Mouse (Mus musculus) urinary bladder, adult 18-20 months (tissue): ENCODE results near the gene Olfr1336.
"Not testable (repeated sequence)": the region's sequence is repeated elsewhere in the genome, so short reads cannot be mapped to it uniquely, and the experiment has no call there.

Experiments
- DNase-seq, 2 experiments: peaks; one replicate each; pipeline ENCODE4 v3.0.0; 2022; ENCODE audit warnings: low spot score in 2 of 2, mixed read lengths in 2 of 2

Gene Olfr1336

DNA sequence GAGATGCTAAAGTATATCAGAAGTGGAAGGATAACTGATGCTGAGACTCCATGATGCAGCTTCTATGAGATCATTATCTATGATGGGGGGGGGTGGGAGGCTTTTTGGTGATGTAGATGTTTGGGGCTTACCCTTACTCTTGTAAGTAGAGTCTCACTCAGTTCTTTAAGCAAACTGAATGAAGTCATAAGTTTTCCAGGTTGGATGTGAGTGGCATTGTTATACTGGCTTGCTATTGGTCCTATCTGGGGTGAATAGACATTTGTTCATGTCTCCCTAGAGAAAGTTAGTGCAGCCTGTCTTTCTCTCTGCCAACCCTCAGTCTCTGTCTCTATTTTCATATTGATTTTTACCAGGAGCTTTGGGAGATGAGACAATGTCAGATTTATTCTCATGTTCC lies at the start of gene Olfr1336:
TSS of gene Olfr1336 (plus strand) at position 301 of the 400 bp plus-strand sequence.
- no peak for DNase-seq

- peak; percentile 88 to 91 for DNase-seq
Measured at GRCm38 (mm10) chr7:6410043-6410442, 45.9 kb upstream of the Olfr1336 start, which contains the start of gene Gm20715. TSS of gene Gm20715 (plus strand) at chr7:6410277.

- no peak for DNase-seq
Measured at GRCm38 (mm10) chr7:6414626-6415441, 41.1 kb upstream of the Olfr1336 start.

DNA sequence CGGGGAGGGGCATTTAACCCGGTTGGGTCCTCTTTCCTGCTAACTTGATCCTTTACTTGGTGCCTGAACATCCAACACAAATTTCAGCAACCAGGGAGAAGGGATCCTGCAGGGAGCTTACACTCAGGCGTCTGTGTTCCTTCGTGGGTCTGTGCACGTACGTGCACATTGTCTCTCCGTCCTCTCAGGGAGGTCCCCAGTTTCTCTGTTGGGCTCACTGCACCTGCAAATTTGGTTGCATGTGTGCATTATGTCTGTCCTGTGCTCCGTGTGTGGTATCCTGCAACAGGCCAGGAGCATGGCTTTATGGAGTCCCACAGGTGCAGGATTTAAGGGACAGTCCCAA lies 40.6 kb upstream of the Olfr1336 start:
- DNase-seq: no peak

DNA sequence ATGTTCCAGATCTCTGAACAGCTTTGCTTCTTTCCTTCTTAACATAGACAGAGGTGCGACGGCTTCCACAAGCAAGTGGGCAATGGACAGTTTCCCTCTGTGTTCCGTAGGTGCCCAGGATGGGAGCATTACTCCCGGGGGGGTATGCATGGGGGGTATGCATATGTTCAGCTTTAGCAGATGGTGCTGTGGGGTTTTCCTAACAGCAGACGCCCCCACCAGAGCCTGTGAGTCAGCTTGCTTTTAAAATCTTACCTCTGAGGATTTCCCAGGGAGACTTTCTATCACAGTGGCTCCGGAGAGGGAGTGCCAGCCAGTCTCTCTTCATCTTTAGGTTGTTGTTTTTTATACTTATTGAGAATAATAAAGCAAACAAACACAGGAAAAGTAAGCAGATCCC lies 36.1 kb upstream of the Olfr1336 start:
- no peak for DNase-seq

DNA sequence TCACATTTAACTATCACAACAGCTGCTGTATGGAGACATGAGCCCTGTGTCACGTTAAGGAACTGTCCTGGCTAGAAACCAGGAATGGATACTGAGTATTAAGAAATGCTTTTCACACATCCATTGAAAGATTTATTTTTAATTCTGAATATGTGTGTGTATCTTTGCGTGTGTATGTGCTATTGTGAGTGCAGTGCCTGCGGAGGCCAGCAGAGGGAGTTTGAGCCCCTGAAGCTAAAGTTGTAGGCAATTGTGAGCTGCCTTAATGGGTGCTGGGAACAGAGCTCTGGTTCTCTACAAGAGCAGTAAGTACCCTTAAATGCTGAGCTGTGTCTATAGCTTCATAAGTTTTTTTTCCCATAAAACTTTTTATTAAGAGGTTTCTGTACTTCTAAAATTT lies 26.6 kb upstream of the Olfr1336 start:
- no peak for DNase-seq

DNA sequence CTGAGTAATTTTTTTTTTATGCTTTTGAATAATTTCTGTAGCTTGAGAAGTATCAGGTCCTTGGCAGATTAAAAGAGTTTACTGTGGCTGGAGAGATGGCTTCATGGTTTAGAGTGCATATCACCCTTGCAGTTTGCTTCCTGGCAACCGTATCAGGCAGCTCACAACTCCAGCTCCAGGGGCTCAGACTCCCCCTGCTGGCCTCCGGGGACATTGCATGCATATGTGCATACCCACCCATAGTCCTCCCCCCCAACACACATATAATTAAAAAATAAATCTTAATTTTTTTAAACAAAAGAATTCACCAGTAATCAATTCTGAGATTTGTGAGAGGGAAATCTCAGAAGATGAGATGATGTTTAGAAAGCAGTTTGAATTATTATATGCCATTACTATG lies 25.6 kb upstream of the Olfr1336 start:
- no peak for DNase-seq

DNA sequence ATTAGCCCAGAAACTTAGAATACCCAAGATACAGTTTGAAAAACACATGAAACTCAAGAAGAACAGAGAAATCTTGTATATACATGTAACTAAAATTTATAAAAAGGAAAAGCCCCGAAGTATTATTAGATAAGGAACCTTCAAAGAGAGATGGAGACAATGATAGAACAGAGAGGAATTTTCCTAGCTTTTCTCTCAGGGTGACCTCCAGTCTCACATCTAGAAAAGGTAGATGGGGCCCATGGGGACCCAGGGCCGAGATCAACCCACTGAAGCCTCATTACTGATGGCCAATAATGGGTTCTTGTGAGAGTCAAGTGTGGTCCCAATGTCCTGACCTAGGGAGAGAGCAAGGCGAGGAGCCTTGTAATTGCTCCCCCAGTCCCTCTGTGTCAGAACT lies 17.6 kb upstream of the Olfr1336 start, which contains the start of gene Olfr1344:
TSS of gene Olfr1344 (plus strand) at position 301 of the 400 bp plus-strand sequence.
- no peak for DNase-seq

- no peak for DNase-seq
Measured at GRCm38 (mm10) chr7:6441173-6441572, 14.8 kb upstream of the Olfr1336 start.

- DNase-seq: no peak
Measured at GRCm38 (mm10) chr7:6447771-6448170, 8.2 kb upstream of the Olfr1336 start.

DNA sequence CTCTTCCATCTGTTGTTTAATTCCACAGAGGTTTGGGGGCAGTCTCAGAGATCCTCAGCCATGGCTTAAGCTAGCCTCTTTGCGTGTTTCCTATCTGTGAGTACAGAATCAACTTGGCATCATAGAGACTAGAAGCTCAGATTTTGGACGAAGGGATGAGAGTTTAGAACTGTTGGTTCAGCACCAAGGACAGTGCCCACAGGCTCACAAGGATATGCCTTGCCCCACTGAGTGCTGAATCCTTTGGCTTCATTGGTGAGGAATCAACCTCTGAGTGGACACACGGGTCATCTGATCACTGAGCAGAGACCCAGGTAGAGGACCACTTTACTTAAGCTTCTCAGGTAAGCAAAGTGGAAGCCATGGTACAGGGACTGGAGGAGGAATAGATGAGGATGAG lies 431 bp downstream of the Olfr1336 start:
- DNase-seq: no peak

DNA sequence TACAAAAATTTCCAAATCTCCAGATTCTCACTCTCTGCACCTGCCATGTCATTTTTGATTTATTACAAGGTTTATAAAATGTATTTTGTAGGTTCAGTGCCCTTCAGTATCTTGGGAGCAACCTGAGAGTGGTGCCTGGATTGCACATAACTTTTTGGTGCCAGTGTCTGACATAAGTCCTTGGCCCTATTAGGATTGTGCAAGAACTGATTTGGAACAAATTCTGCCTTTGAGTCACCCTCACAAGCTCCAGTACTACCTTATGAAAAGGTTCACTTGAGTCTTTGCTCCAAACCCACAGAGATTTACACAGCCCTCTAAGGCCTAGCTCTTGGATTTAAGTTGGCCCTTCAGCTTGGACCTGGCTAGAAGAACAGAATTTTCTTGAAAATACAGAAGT lies 11.0 kb downstream of the Olfr1336 start, which contains the start of gene Olfr1346:
TSS of gene Olfr1346 (plus strand) at position 151 of the 400 bp plus-strand sequence.
- DNase-seq: no peak

DNA sequence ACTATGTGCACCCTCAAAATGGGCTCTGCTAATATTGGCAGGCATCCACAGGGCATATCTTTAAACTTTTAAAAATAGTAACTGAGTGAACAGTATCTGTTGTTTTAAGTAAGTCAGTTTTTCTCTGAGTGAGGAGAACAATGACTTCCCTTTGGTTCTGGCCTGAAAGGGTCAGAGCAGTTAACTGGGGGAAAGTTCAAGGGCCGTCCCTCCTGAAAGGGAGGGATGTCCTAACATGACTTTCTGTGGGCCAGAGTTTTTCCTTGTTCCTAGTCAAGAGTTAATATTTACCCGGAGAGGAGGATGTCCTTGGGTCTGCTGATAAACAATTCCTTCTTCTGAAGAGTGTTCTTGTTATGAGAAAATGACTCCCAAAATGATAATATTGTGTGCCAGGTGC lies 21.7 kb downstream of the Olfr1336 start:
- not testable (repeated sequence) for DNase-seq

DNA sequence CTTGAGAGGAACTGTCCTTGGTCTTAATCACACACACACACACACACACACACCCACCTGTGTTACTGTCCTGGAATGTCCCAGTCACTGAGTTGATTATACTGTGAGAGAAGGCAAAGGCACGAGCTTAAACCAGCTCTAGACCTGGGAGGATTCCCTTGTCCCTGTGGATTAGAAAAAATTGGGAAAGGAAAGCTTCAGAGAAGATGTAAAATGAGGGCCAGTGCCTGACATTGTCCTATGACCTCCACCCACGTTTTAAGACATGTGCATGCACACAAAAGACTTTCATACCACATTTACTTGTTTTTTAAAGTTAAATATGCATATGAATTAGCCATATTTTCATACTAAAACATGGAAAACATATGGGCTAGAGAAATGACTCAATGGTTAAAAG lies 30.9 kb downstream of the Olfr1336 start, which contains the start of gene Olfr5:
TSS of gene Olfr5 (minus strand) at position 101 of the 400 bp plus-strand sequence.
- DNase-seq: no peak

DNA sequence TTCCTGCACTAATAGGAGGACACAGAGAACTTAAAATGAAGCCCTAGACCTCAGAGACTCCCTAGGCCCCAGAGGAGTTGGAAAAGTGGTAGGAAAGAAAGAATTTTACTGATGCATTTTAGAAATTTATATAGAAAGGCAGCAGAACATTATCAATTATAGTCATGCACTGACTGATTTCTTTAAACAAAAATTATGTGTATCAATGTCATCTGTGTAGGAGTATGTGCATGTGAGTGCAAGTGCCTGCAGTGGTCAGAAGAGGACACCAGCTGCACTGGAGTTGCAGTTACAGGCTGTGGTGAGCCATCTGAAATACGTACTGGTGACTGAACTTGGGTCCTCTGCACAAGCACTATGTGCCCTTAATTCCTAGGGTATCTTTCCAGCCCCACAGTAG lies 43.7 kb downstream of the Olfr1336 start, which contains the start of gene Olfr1347:
TSS of gene Olfr1347 (minus strand) at position 101 of the 400 bp plus-strand sequence.
- no peak for DNase-seq

- DNase-seq: no peak
Measured at GRCm38 (mm10) chr7:6508648-6509047, 52.7 kb downstream of the Olfr1336 start, which contains the start of gene Olfr1348. TSS of gene Olfr1348 (minus strand) at chr7:6508748.
